Mouse (Mus musculus) liver, postnatal 0 days (tissue): Measurements from ENCODE around the gene Dtx3l. TPM values are rescaled to one million over a fixed set of nuclear protein-coding genes. Genes with fewer than 3 reads are reported as not detected.
A peak's percentile ranks its signal among the peaks of the same experiment; 100 is the strongest.

Experiments
- ATAC-seq: fragments of 200-750 bp; cut with Nextera tagmentation; 2 replicates; pipeline ENCODE4 v1.8.0; 2017; ENCODE audit warnings: mild to moderate bottlenecking, moderate library complexity
- DNase-seq: peaks from one replicate; pipeline ENCODE4 v3.0.0-alpha.2; 2016
- H3K27ac ChIP-seq: fragments of 300-500 bp; sonication (generic); 2 replicates; pipeline ENCODE4 v1.5.1; 2014; ENCODE audit warnings: antibody characterized with exemption, moderate library complexity, mild to moderate bottlenecking, low read depth
- H3K27me3 ChIP-seq: fragments of 300-500 bp; sonication (generic); 2 replicates; pipeline ENCODE4 v1.6.1; 2014; ENCODE audit warnings: low read length, control low read depth, mixed read lengths; ENCODE audit not compliant: insufficient read depth
- H3K36me3 ChIP-seq: fragments of 300-500 bp; sonication (generic); replicated peaks from 2 replicates; pipeline ENCODE4 v1.6.1; 2014; ENCODE audit warnings: mild to moderate bottlenecking, control low read depth, low read length, moderate library complexity, mixed read lengths; ENCODE audit not compliant: insufficient read depth
- H3K4me1 ChIP-seq: fragments of 300-500 bp; sonication (generic); 2 replicates; pipeline ENCODE4 v1.6.1; 2014; ENCODE audit warnings: antibody characterized with exemption, mild to moderate bottlenecking, control low read depth; ENCODE audit not compliant: insufficient read depth
- H3K4me2 ChIP-seq: fragments of 300-500 bp; sonication (generic); 2 replicates; pipeline ENCODE4 v1.6.1; 2014; ENCODE audit warnings: low read depth, mild to moderate bottlenecking, low read length, moderate library complexity, mixed read lengths
- H3K4me3 ChIP-seq: fragments of 300-500 bp; sonication (generic); 2 replicates; pipeline ENCODE4 v1.5.1; 2014; ENCODE audit warnings: low read depth, low read length
- H3K9ac ChIP-seq: fragments of 300-500 bp; sonication (generic); replicated peaks from 2 replicates; pipeline ENCODE4 v1.6.1; 2014; ENCODE audit warnings: mild to moderate bottlenecking, moderate library complexity
- H3K9me3 ChIP-seq: fragments of 300-500 bp; sonication (generic); 2 replicates; pipeline ENCODE4 v1.6.1; 2016; ENCODE audit warnings: mild to moderate bottlenecking, control low read depth, low read length, mixed read lengths
- CTCF ChIP-seq: sonication (generic); IDR thresholded peaks from 2 replicates; pipeline ENCODE4 v1.5.1; 2016; ENCODE audit warnings: antibody characterized with exemption, low read depth
- EP300 ChIP-seq: IDR thresholded peaks from 2 replicates; pipeline ENCODE4 v1.6.1; 2016; ENCODE audit warnings: antibody characterized with exemption, low read depth, mild to moderate bottlenecking
- WGBS: fragments of 180-500 bp; shearing (Covaris S2); extraction: QIAGEN DNeasy Blood & Tissue Kit; methylation state at CpG from one replicate; pipeline ENCODE4 v1.1.7; 2014; ENCODE audit not compliant: insufficient replicate concordance; 5-methylcytosine and 5-hydroxymethylcytosine counted together
- polyA plus RNA-seq: library from polyadenylated mRNA; unstranded; fragments of >200 nt; fragmentation: Nextera tagmentation; extraction: Ambion mirVana; gene quantifications from 2 replicates; pipeline ENCODE4 v1.2.1, GENCODE M21; 2015

Gene Dtx3l
- polyA plus RNA-seq, 1 experiment from 2014 or later = 16.3 TPM

GRCm38 (mm10) chr16:35952628-35953130 lies 13.7 kb upstream of the Dtx3l start:
- ATAC-seq (no peak), DNase-seq (no peak)
- H3K27me3 ChIP-seq = no peaks in the 10 kb centered on the region
- no peak for TF ChIP-seq CTCF
- no peaks in the 10 kb centered on the region for H3K9me3 ChIP-seq
- H3K4me1 ChIP-seq = peaks cover 4% of the 10 kb centered on the region
- H3K36me3 ChIP-seq = peaks cover 77% of the 10 kb centered on the region
- 80% methylated on average over 5 of the region's 5 CpGs for WGBS
- H3K4me3 ChIP-seq = no peak overlapping the region
- no peak overlapping the region for H3K4me2 ChIP-seq
- H3K9ac ChIP-seq = no peak overlapping the region
- no peak overlapping the region for H3K27ac ChIP-seq

- no peak for ATAC-seq
- no peaks in the 10 kb centered on the region for H3K9me3 ChIP-seq
These were observed 12.3 kb upstream of the Dtx3l start for GRCm38 (mm10) chr16:35951216-35951615.

GRCm38 (mm10) chr16:35949264-35949663 lies 10.3 kb upstream of the Dtx3l start:
- Histone ChIP-seq H3K27ac (no peak overlapping the region), H3K4me3 (no peak overlapping the region), H3K4me1 (peaks cover 4% of the 10 kb centered on the region), H3K9me3 (no peaks in the 10 kb centered on the region), H3K36me3 (peaks cover 70% of the 10 kb centered on the region), H3K4me2 (no peak overlapping the region), H3K27me3 (no peaks in the 10 kb centered on the region), H3K9ac (no peak overlapping the region)
- TF ChIP-seq CTCF (no peak), EP300 (no peak)
- DNase-seq (no peak), ATAC-seq (no peak)
- WGBS = 79% methylated on average over 5 of the region's 5 CpGs

More at GRCm38 (mm10) chr16:35951216-35951615, 12.3 kb upstream of the Dtx3l start:
- DNase-seq = no peak
- peaks cover 77% of the 10 kb centered on the region for H3K36me3 ChIP-seq
- H3K9ac ChIP-seq = no peak overlapping the region
- WGBS = 90% methylated on average over 3 of the region's 3 CpGs
- no peak overlapping the region for H3K27ac ChIP-seq
- H3K4me1 ChIP-seq = peaks cover 4% of the 10 kb centered on the region
- H3K4me2 ChIP-seq = no peak overlapping the region
- H3K27me3 ChIP-seq = no peaks in the 10 kb centered on the region
- no peak for TF ChIP-seq CTCF
- no peak for TF ChIP-seq EP300
- H3K4me3 ChIP-seq = no peak overlapping the region

GRCm38 (mm10) chr16:35941382-35941781 lies 2.4 kb upstream of the Dtx3l start:
- Histone ChIP-seq H3K9me3 (no peaks in the 10 kb centered on the region), H3K9ac (no peak overlapping the region), H3K36me3 (peaks cover 46% of the 10 kb centered on the region), H3K27me3 (no peaks in the 10 kb centered on the region), H3K4me3 (no peak overlapping the region), H3K4me2 (no peak overlapping the region), H3K27ac (no peak overlapping the region), H3K4me1 (peaks cover 16% of the 10 kb centered on the region)
- no peak for ATAC-seq
- WGBS = 81% methylated on average over 7 of the region's 7 CpGs
- DNase-seq = peak; percentile 67
- TF ChIP-seq CTCF (peak; percentile 70), EP300 (no peak)

DNA sequence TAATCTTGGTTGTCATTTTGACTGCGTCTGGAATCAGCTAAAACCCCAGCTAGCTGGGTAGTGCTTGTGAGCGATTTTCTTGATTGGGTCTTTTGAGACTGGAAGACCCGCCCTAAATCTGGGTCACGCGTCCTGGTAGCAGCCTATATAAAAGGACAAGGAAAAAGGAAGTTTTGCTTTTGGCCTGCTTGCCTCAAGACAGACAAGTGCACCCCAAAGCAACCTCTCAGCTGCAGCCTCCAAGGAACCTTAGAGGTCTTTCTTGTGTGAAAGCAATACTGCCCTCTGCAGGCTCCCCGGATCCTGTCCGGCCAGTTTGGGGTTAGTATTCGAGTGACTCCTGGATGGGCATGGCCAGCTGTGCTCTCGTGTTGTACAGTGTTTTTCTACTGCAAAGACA lies 739 bp upstream of the Dtx3l start:
- Histone ChIP-seq H3K27me3 (no peaks in the 10 kb centered on the region), H3K4me3 (peak overlapping the region; percentile 100), H3K4me2 (peak overlapping the region; percentile 91), H3K27ac (peak overlapping the region; percentile 97), H3K9ac (peak overlapping the region; percentile 97), H3K9me3 (no peaks in the 10 kb centered on the region), H3K4me1 (peaks cover 16% of the 10 kb centered on the region), H3K36me3 (peaks cover 47% of the 10 kb centered on the region)
- DNase-seq = peak; percentile 90
- TF ChIP-seq EP300 = no peak
- peak; percentile 88 for TF ChIP-seq CTCF
- WGBS = 3% methylated on average over 9 of the region's 9 CpGs
- peak; percentile 70 for ATAC-seq

DNA sequence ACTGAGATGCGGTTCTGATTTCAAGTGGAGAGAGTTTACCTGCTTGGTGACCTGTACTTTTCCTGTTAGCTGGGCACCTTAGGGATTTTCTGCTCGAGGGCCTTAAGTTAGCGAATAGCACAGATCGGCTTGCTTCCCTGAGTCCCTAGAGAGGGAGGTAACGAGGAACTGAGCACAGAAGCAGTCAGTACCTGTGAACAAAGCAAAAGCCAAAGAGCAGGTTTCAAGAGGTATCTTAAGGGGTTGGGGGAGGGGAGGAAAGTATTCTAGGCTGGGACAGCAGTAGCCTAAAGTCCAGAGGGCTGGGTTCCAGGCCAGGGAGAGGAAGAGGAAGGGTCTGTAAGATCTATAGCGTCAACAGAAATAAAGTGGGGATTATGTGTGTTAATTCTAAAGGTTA lies 310 bp upstream of the Dtx3l start:
- ATAC-seq (peak; percentile 49), DNase-seq (peak; percentile 30)
- Histone ChIP-seq H3K9me3 (no peaks in the 10 kb centered on the region), H3K27me3 (no peaks in the 10 kb centered on the region), H3K36me3 (peaks cover 47% of the 10 kb centered on the region), H3K4me2 (peak overlapping the region; percentile 91), H3K4me3 (peak overlapping the region; percentile 100), H3K4me1 (peaks cover 16% of the 10 kb centered on the region), H3K9ac (peak overlapping the region; percentile 97), H3K27ac (peak overlapping the region; percentile 97)
- WGBS = 3% methylated on average over 6 of the region's 6 CpGs
- TF ChIP-seq EP300 (no peak), CTCF (no peak)
